Mouse (Mus musculus) limb, embryonic 12.5 days (tissue): ENCODE data around the gene Xpo1. TPM values are rescaled to one million over a fixed set of nuclear protein-coding genes. Genes with fewer than 3 reads are reported as not detected.
"Not testable (repeated sequence)": the region's sequence is repeated elsewhere in the genome, so short reads cannot be mapped to it uniquely, and the experiment has no call there.

Experiments
- ATAC-seq: fragments of 200-750 bp; cut with Nextera tagmentation; 2 replicates; pipeline ENCODE4 v1.8.0; 2017; ENCODE audit warnings: low read depth, moderate TSS enrichment; ENCODE audit not compliant: insufficient number of reproducible peaks, insufficient read depth, low FRiP score, low TSS enrichment
- H3K27ac ChIP-seq: fragments of 300-500 bp; sonication (generic); 2 replicates; pipeline ENCODE4 v1.5.1; 2016; ENCODE audit warnings: mild to moderate bottlenecking, moderate library complexity
- H3K27me3 ChIP-seq: fragments of 300-500 bp; sonication (generic); 2 replicates; pipeline ENCODE4 v1.6.1; 2016; ENCODE audit warnings: mild to moderate bottlenecking, moderate library complexity
- H3K36me3 ChIP-seq: fragments of 300-500 bp; sonication (generic); 2 replicates; pipeline ENCODE4 v1.6.1; 2016; ENCODE audit warnings: mild to moderate bottlenecking, moderate library complexity
- H3K4me1 ChIP-seq: fragments of 300-500 bp; sonication (generic); replicated peaks from 2 replicates; pipeline ENCODE4 v1.6.1; 2016
- H3K4me2 ChIP-seq: fragments of 300-500 bp; sonication (generic); 2 replicates; pipeline ENCODE4 v1.6.1; 2016; ENCODE audit warnings: mild to moderate bottlenecking, moderate library complexity
- H3K4me3 ChIP-seq: fragments of 300-500 bp; sonication (generic); replicated peaks from 2 replicates; pipeline ENCODE4 v1.5.1; 2016; ENCODE audit warnings: mild to moderate bottlenecking
- H3K9ac ChIP-seq: fragments of 300-500 bp; sonication (generic); replicated peaks from 2 replicates; pipeline ENCODE4 v1.6.1; 2016; ENCODE audit warnings: mild to moderate bottlenecking, moderate library complexity
- H3K9me3 ChIP-seq: fragments of 300-500 bp; sonication (generic); 2 replicates; pipeline ENCODE4 v1.6.1; 2016; ENCODE audit warnings: mild to moderate bottlenecking, moderate library complexity
- WGBS: fragments of 180-500 bp; shearing (Covaris S2); methylation state at CpG from one replicate; pipeline ENCODE4 v1.1.7; 2016; 5-methylcytosine and 5-hydroxymethylcytosine counted together
- polyA plus RNA-seq: library from polyadenylated mRNA; unstranded; fragments of >200 nt; fragmentation: Nextera tagmentation; extraction: Ambion mirVana; gene quantifications from 2 replicates; pipeline ENCODE4 v1.2.1, GENCODE M21; 2016

Gene Xpo1
- polyA plus RNA-seq, 1 experiment from 2014 or later, result 187 TPM

DNA sequence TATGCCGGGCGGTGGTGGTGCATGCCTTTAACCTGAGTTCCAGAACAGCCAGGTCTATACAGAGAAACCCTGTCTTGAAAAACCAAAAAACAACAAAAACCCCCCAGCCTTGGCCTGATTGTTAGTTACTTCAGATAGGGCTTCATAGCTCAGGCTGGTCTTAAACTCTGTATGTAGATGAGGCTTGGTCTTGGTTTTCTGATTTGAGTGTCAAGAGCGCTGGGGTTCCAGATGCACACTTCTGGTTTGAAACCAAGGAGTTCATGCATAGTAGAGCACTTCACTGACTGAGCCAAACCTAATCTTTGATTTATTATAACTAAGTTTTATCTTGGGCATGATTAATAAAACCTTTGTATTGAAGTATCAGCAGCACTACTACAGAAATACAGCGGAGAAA, 3.2 kb downstream of the Xpo1 start:
- no peak overlapping the region for H3K9ac ChIP-seq
- peaks cover 12% of the 10 kb centered on the region for H3K4me1 ChIP-seq
- ATAC-seq, result no peak
- WGBS, result 88% methylated on average over 4 of the region's 4 CpGs
- H3K9me3 ChIP-seq, result no peaks in the 10 kb centered on the region
- H3K4me2 ChIP-seq, result peak overlapping the region; percentile 86
- no peak overlapping the region for H3K27ac ChIP-seq
- H3K36me3 ChIP-seq, result peaks cover 28% of the 10 kb centered on the region
- peak overlapping the region; percentile 2; the same call in 1 of the 2 replicates for H3K4me3 ChIP-seq
- H3K27me3 ChIP-seq, result no peaks in the 10 kb centered on the region

DNA sequence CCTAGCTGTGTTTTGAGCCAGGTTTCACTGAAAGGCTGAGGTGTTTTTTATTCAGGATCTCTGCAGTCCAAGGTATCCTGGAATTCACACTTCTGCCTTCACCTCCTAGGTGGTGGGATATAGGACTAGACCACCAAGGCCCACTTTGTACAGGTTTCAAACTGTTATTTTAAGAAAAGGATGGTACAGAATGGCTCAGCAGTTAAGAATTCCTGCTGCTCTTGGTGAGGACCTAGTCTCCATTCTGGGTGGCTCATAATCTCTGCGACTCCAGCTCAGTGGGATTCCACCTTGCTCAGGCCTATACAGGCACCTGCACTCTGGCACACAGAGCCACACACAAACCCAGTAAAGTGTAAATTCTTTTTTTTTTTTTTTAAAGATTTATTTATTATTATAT, 3.6 kb downstream of the Xpo1 start:
- no peak overlapping the region for H3K27ac ChIP-seq
- H3K9me3 ChIP-seq, result no peaks in the 10 kb centered on the region
- no peak overlapping the region for H3K9ac ChIP-seq
- no peak for ATAC-seq
- peaks cover 32% of the 10 kb centered on the region for H3K36me3 ChIP-seq
- 80% methylated on average over 1 of the region's 1 CpGs for WGBS
- no peaks in the 10 kb centered on the region for H3K27me3 ChIP-seq
- peak overlapping the region; percentile 86; the same call in 1 of the 2 replicates for H3K4me2 ChIP-seq
- H3K4me1 ChIP-seq, result peaks cover 12% of the 10 kb centered on the region
- peak overlapping the region; percentile 2; the same call in 1 of the 2 replicates for H3K4me3 ChIP-seq

DNA sequence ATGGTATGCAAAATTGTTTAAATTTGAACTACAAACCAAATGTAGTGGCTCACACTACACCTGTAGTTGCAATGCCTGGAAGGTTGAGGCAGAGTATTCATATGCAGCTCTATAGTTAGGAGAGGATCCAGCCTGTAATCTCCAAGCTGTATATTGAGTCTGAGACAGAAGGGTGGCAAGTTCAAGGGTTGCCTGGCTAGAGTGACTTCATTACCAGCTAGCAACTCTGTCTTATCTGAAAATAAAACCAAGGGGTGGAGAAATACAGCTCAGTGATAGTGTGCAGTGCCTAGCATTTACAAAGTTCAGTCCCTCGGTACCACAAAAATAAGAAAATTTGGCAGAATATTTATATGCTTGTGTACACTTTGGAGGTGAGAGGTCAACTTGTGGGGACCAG, 4.3 kb downstream of the Xpo1 start:
- Histone ChIP-seq H3K27ac (no peak overlapping the region), H3K4me2 (no peak overlapping the region), H3K27me3 (no peaks in the 10 kb centered on the region), H3K36me3 (peaks cover 39% of the 10 kb centered on the region), H3K9me3 (no peaks in the 10 kb centered on the region), H3K9ac (no peak overlapping the region), H3K4me1 (peaks cover 12% of the 10 kb centered on the region), H3K4me3 (no peak overlapping the region)
- WGBS, result 90% methylated on average over 1 of the region's 1 CpGs
- no peak for ATAC-seq

DNA sequence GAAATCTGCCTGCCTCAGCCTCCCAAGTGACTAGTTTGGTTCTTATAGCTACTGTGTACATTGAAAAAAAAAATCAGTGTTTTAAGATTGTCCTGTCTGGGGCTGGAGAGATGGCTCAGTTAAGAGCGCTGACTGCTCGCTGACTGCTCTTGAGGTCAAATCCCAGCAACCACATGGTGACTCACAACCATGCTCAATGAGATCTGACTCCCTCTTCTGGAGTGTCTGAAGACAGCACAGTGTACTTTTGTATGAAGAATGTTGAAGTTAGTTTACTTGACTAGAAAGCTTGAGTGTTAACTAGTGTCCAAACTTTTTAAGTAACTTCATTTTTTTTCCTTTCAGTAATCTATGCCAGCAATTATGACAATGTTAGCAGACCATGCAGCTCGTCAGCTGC, 5.6 kb downstream of the Xpo1 start:
- Histone ChIP-seq H3K27me3 (no peaks in the 10 kb centered on the region), H3K4me3 (no peak overlapping the region), H3K4me2 (no peak overlapping the region), H3K27ac (no peak overlapping the region), H3K9me3 (no peaks in the 10 kb centered on the region), H3K36me3 (peaks cover 51% of the 10 kb centered on the region), H3K4me1 (peaks cover 12% of the 10 kb centered on the region), H3K9ac (no peak overlapping the region)
- no peak for ATAC-seq
- WGBS, result 92% methylated on average over 3 of the region's 3 CpGs

DNA sequence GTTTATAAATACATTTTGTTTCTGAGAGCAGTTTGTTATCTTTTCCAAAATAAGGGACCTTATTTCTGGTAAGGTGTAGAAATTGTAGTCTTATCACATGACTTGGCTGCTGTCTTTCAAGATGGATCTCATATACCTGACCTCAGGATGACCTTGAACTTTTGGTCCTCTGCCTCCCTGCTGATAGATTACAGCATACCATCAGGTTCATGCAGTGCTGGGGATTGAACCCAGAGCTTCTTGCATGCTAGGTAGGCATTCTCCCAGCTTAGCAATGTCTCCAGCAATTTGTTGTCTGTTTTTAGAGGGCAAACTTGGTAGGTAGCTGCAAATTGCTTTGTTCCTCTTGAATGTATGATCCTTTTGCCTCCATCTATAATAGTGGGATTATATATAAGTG, 9.1 kb downstream of the Xpo1 start:
- Histone ChIP-seq H3K27ac (no peak overlapping the region), H3K9ac (no peak overlapping the region), H3K36me3 (peaks cover 74% of the 10 kb centered on the region), H3K4me3 (no peak overlapping the region), H3K9me3 (no peaks in the 10 kb centered on the region), H3K4me2 (no peak overlapping the region), H3K27me3 (no peaks in the 10 kb centered on the region), H3K4me1 (0 out of 2 replicates have a peak, but pooled peaks cover 3% of the 10 kb centered on the region)
- no peak for ATAC-seq

DNA sequence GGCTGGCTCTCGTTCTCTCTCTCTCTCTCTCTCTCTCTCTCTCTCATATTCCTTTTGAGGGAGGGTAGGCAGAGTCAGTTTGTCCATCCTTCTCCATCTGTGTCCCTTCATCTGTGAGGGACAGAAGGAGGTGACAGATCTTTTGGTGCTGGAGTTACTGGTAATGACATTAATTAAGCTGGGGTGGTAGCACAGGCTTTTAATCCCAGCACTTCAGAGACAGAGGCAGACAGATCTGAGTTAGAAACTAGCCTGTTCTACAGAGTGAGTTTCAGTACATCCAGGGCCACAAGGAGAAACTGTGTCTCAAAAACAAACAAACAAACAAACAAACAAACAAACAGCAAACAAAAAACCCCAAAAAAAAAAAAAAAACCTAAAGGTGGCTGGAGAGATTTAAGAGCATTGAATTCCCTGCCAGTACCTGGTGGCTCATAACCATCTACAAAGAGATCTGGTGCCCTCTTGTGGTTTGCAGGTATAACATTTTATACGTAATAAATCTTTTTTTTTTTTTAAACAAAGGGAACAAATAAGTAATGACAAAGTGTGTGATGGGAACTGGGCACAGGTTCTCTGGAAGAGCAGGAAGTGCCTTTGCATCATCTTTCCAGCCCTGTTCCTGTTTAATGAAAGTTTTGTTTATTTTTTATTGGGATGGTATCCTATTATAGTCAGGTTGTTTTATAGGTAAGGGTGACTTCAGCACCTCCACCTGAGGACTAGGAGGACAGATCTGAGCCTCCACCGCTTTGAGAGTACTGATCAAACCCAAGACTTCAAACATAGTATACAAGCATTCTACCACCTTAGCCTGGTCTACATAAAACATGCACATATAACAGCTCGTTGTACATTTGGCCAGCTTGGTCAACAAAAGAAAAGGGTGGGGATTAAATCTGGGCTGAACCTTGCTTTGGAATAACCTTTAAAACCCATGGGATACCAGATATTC, 16.2 kb downstream of the Xpo1 start:
- peaks cover 86% of the 10 kb centered on the region for H3K36me3 ChIP-seq
- H3K27me3 ChIP-seq, result no peaks in the 10 kb centered on the region
- WGBS, result 83% methylated on average over 4 of the region's 4 CpGs
- no peaks in the 10 kb centered on the region for H3K9me3 ChIP-seq
- no peak overlapping the region for H3K4me2 ChIP-seq
- H3K4me1 ChIP-seq, result no peaks in the 10 kb centered on the region
- H3K9ac ChIP-seq, result no peak overlapping the region
- ATAC-seq, result no peak
- H3K4me3 ChIP-seq, result no peak overlapping the region
- no peak overlapping the region for H3K27ac ChIP-seq

DNA sequence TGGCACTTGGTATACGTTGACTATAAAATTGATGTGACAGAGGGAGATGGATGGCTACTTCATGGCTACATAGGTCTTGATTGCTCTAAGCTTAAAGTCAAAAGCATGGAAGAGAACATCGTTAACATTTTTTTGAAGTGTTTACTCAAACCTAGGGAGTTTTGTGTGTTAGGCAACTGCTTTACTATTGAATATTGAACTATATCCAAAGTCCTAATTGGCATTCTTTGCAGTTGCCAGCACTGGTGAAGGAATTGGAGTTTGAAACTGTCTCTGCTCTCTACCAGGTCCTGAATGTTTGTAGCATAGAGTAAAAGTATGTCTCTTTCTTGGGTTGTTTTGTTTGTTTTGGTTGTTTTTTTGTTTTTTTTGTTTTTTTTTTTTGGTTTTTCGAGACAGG, 19.9 kb downstream of the Xpo1 start:
- no peak for ATAC-seq
- H3K4me3 ChIP-seq, result no peak overlapping the region
- no peak overlapping the region for H3K4me2 ChIP-seq
- peaks cover 96% of the 10 kb centered on the region for H3K36me3 ChIP-seq
- no peaks in the 10 kb centered on the region for H3K27me3 ChIP-seq
- no peak overlapping the region for H3K9ac ChIP-seq
- no peak overlapping the region for H3K27ac ChIP-seq
- no peaks in the 10 kb centered on the region for H3K4me1 ChIP-seq
- WGBS, result 81% methylated on average over 3 of the region's 3 CpGs
- no peaks in the 10 kb centered on the region for H3K9me3 ChIP-seq

DNA sequence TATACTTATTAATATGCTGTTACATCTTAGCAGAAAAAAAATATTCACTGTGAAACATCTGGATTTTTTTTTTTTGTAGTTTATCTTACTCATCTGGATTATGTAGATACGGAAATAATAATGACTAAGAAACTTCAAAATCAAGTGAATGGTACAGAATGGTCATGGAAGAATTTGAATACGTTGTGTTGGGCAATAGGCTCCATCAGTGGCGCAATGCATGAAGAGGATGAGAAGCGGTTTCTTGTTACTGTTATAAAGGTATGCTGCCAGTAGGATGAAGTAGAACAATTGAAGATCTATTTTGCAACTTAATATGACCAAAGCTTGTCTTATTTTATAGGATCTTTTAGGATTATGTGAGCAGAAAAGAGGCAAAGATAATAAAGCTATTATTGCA, 28.6 kb downstream of the Xpo1 start:
- 97% methylated on average over 4 of the region's 4 CpGs for WGBS
- Histone ChIP-seq H3K27me3 (no peaks in the 10 kb centered on the region), H3K4me1 (no peaks in the 10 kb centered on the region), H3K4me3 (no peak overlapping the region), H3K36me3 (peaks cover 93% of the 10 kb centered on the region), H3K4me2 (no peak overlapping the region), H3K9me3 (no peaks in the 10 kb centered on the region), H3K27ac (no peak overlapping the region), H3K9ac (no peak overlapping the region)
- ATAC-seq, result no peak

DNA sequence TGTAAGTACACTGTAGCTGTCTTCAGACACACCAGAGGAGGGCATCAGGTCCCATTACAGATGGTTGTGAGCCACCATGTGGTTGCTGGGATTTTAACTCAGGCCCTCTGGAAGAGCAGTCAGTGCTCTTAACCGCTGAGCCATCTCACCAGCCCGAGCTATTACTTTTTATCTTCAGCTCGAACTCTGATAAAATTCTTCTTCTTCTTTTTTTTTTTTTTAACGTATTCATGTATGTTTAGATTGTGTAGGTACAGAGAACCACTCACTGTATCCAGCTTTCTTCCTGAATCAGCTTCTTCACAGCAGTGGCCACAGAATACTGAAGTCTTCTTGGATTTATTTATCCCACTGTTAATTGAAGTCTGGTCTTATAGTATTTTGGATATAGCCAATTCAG, 33.0 kb downstream of the Xpo1 start:
- H3K27me3 ChIP-seq, H3K9me3 ChIP-seq, H3K27ac ChIP-seq, ATAC-seq, H3K4me2 ChIP-seq, H3K4me3 ChIP-seq, H3K4me1 ChIP-seq, H3K9ac ChIP-seq: not testable (repeated sequence)
- peaks cover 95% of the 10 kb centered on the region for H3K36me3 ChIP-seq
- WGBS, result 92% methylated on average over 4 of the region's 4 CpGs

DNA sequence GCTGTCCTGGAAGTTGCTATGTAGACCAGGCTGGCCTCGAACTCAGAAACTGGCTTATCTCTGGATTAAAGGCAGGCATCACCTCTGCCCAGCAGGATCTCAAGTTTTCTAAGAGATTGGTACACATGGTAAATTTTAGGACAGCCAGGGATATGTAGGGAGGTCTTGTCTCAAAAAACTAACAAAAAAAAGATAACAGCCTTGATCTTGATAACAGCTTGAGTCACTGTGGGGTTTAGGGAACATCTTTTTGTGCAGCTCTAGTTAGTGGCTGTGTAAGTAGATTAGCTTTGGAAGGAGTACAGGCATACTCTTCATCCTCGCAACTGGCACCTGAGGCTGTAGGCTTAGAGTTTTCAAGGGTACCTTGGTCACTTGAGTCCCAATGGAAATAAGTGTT, 41.5 kb downstream of the Xpo1 start:
- Histone ChIP-seq H3K27ac (no peak overlapping the region), H3K9me3 (no peaks in the 10 kb centered on the region), H3K4me1 (no peaks in the 10 kb centered on the region), H3K4me2 (no peak overlapping the region), H3K4me3 (no peak overlapping the region), H3K27me3 (no peaks in the 10 kb centered on the region), H3K9ac (no peak overlapping the region), H3K36me3 (peaks cover 63% of the 10 kb centered on the region)
- 92% methylated on average over 2 of the region's 2 CpGs for WGBS
- no peak for ATAC-seq

DNA sequence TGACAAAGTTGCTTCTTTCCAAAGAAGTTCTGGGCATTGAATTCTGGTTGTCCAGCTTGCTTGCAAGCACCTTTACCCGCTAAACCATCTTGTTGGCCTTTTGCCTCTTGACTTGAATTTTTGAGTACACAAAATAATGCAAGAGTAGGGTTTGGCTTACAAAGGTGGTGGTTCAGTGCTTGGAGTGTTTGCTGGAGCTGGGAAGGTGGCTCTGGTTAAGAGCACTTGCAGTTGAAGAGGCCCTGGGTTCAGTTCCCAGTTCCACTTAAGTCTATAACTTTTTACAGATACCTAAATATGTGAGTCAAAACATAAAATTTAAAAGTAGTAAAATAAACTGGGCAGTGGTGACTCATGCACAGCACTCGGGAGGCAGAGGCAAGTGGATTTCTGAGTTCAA, 42.5 kb downstream of the Xpo1 start:
- peaks cover 54% of the 10 kb centered on the region for H3K36me3 ChIP-seq
- no peak for ATAC-seq
- WGBS, result 95% methylated on average over 2 of the region's 2 CpGs

DNA sequence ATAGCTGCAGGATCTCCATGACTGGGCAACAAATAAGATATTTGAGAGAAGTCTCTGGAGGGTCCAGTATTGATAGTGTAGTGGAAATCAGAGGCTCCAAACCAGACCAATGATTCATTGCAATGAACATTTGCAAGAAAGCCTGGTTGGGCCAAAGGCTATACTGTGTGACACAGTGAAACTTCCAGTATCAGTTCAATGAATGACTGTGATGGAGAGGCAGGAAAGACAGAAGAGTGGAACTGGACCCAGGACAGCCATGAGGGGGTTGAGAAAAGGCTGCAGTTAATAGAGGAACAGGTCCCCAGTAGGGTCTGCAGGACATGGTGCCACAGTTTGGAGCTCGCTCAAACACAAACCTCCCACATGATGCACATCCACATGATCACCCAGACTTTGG, 44.1 kb downstream of the Xpo1 start:
- Histone ChIP-seq H3K9ac (no peak overlapping the region), H3K27me3 (no peaks in the 10 kb centered on the region), H3K4me1 (no peaks in the 10 kb centered on the region), H3K27ac (no peak overlapping the region), H3K4me3 (no peak overlapping the region), H3K36me3 (peaks cover 38% of the 10 kb centered on the region), H3K4me2 (no peak overlapping the region), H3K9me3 (no peaks in the 10 kb centered on the region)
- WGBS, result 88% methylated on average over 1 of the region's 1 CpGs
- ATAC-seq, result no peak

More for the DNA sequence above, 42.5 kb downstream of the Xpo1 start:
- H3K9me3 ChIP-seq, result no peaks in the 10 kb centered on the region
- H3K9ac ChIP-seq, result no peak overlapping the region
- no peak overlapping the region for H3K4me3 ChIP-seq
- H3K27me3 ChIP-seq, result no peaks in the 10 kb centered on the region
- no peak overlapping the region for H3K27ac ChIP-seq
- no peaks in the 10 kb centered on the region for H3K4me1 ChIP-seq
- no peak overlapping the region for H3K4me2 ChIP-seq
